Mouse (Mus musculus): ENCODE measurements around the gene Surf4.

- TF ChIP-seq POLR2A (IDR thresholded peaks at IDR 0.05; ENCODE audit: low read depth, low read length) (peak; percentile 72), CTCF (conservative IDR thresholded peaks at IDR 0.05; ENCODE audit: insufficient read depth, insufficient read length, low read depth, low read length) (no peak)
These were observed 30.4 kb upstream of the Surf4 start, which contains the start of gene Rexo4 for GRCm38 (mm10) chr2:26963923-26964723.

All from kidney, adult 2 months (tissue).